Mouse (Mus musculus): ENCODE measurements at regions not wholly inside any gene's neighbourhood (a gene's known extent, or its start where the extent isn't known, plus 50 kb on each side); places are given as distances from the start of the nearest gene placed in this dataset.

DNA sequence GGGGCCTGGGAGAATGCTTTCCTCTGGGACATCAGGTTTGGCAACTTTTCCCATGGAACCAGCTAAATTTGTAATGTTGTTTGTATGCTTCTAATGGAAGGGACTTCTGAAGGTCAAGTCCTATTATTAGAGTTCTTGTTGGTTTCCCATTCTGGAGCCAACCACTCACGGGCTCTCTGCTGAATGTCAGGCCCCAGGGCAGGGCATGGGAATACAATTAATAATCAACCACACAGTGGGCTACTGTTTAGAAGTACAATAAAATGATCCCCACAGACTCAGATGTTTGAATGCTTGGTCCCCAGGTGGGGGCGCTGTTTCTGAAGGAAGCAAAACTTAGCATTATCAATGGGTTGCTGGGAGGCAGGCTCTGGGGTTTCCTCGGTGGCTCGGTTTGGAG, 275.6 kb upstream of the Kazn start:
- no peak for TF ChIP-seq CTCF (IDR thresholded peaks at IDR 0.05; ENCODE audit: extremely low read depth, insufficient read depth, insufficient read length, insufficient replicate concordance)
- TF ChIP-seq POLR2A (IDR thresholded peaks at IDR 0.05; ENCODE audit: low read depth, low read length), result no peak
